Mouse (Mus musculus): Measurements from ENCODE around the gene Mief1.

Gene Mief1

DNA sequence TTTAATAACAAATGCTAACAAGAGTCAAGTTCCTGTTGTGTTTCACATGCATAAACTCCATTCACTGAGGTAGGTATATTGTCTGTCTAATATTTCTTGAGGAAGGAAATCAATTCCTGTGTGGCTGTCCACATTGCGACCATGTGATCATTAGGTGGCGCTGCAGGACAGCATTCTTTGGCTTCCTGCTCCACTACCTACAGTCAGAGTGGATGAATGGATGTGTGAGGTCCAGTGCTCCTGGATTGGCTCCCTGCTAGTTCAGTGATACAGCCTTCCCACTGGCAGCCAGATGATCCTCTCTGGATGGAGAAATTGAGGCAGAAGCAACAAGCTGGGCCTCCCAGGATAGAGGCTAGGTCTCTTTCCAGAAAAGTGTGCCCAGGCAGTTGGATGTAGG lies 32.5 kb downstream of the Mief1 start:
- peak; percentile 71 for DNase-seq

- DNase-seq = no peak
Measured at GRCm38 (mm10) chr15:80271858-80272396, 38.1 kb downstream of the Mief1 start.

DNA sequence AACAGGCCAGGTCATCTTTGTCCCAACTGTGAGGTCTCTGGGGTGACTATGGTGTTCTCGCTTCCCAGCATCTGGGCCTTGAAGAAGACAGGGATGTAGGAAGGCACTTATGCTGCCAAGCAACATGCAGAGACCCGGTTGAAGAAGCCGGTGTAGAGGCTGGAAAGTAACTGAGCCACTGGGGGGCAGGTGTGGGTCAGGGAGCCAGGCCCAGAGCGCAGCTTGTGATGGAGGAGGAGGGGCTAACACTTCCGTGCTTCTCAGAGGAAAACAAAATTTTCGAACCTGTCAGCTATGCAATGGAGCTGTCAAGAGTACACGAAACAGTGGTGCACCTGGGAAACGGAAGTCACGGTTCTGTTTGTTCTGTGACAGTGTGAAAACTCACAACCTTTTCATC lies 43.3 kb downstream of the Mief1 start:
- DNase-seq = no peak

DNA sequence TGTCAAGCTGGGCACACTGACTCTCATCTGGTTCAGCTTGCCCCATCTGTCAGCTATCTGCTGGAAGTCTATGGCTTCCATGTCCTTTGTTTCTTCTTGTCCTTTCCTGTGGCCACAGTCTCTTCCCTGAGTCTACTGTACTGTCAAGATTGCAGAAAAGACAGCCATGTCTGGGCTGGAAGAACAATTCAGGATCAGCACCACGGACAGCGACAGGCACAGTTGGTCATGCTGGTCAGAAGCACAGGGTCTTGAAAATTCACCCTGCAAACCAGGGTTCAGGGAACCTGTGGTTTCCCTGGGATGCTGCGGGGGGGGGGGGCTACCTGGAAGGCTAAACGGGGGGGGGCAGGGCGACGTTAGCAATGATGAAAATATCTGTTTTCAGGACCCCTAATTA lies 43.8 kb downstream of the Mief1 start:
- peak; percentile 65 for DNase-seq

GRCm38 (mm10) chr15:80278121-80278759 lies 44.4 kb downstream of the Mief1 start:
- no peak for DNase-seq

DNA sequence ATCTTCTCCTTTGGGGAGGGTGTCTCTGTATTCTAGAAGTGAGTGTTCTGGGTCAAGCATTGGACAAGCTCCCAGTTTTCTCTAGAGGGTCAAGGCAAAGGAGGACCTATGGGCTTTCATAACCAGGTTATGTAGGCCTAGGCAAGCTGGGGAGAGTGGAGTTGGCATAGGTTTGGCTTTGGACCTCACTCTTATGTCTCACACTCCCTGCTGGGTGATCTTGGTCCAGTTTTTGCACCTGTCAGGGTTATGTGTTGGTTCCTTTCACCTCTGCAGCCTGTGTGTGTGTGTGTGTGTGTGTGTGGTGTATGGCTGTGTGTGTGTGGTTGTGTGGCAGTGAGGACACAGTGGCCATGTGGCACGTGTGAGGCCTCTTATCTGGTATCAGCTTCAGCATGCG lies 45.2 kb downstream of the Mief1 start:
- no peak for DNase-seq

DNA sequence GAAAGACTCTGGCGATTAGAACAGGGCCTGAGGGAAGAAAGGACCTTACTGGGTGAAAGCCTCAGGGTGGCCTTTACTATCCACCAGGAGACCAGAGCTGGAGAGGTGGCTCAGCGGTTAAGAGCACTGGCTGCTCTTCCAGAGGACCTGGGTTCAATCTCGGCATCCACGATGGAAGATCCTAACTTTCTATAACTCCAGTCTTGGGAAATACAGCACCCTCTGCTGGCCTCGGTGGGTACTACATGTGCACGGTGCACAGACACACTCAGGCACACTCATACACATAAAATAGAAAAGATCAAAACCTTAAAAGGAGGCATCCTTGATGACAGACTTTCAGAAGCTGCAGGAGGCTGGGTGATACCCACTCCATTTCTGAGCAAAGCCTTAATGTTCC lies 46.8 kb downstream of the Mief1 start:
- peak; percentile 50 for DNase-seq

DNA sequence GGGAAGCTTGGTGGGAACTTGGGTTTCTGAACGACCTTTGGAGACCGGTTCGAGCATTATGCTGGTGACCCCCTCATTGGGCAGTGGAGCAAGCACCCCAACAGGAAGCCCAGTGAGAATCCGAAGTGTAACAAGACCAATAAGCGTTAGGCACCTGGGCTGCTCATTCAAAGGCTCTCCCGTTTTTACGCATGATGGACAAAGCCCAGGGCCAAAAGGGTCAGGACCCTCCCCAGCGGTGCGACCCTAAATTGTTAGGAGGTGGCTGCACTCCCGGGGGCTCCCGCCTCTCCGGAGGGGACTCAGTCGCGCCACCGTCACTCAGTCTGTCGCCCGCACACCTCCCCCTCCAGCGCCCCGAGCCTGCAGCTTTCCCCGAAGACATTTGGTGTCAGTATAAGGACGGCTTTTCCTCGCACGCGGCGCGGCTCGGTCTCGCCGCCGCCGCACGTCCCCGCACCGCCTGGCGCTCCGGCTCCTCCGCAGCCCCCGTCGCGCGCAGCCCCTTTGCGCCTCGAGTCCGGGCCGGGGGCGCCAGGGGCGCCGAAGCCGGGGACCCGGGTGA lies 53.1 kb downstream of the Mief1 start, which contains the start of gene Cacna1i:
Cacna1i (plus strand) TSS at position 388 of the 565 bp plus-strand sequence.
- DNase-seq = peak; percentile 14

GRCm38 (mm10) chr15:80288036-80288435 lies 54.2 kb downstream of the Mief1 start:
- DNase-seq = no peak

GRCm38 (mm10) chr15:80289436-80289835 lies 55.6 kb downstream of the Mief1 start:
- peak; percentile 90 for DNase-seq

GRCm38 (mm10) chr15:80297146-80297545 lies 63.3 kb downstream of the Mief1 start:
- no peak for DNase-seq

Data from thymus, postnatal 14 days (tissue).